Mouse (Mus musculus) leukemia stem cell, adult 10-12 weeks (primary cell): ENCODE measurements around the gene Pla2g4e. TPM values are rescaled to one million over a fixed set of nuclear protein-coding genes. Genes with fewer than 3 reads are reported as not detected.

ENCODE experiments used
- polyA plus RNA-seq: library from polyadenylated mRNA; stranded (reverse); fragments of >175 nt; gene quantifications from 2 replicates; pipeline ENCODE4 v1.2.3, GENCODE M21; 2012; ENCODE audit warnings: low replicate concordance

Gene Pla2g4e
- 0.05 TPM in 1 of 2 replicates, not detected in the other for polyA plus RNA-seq

DNA sequence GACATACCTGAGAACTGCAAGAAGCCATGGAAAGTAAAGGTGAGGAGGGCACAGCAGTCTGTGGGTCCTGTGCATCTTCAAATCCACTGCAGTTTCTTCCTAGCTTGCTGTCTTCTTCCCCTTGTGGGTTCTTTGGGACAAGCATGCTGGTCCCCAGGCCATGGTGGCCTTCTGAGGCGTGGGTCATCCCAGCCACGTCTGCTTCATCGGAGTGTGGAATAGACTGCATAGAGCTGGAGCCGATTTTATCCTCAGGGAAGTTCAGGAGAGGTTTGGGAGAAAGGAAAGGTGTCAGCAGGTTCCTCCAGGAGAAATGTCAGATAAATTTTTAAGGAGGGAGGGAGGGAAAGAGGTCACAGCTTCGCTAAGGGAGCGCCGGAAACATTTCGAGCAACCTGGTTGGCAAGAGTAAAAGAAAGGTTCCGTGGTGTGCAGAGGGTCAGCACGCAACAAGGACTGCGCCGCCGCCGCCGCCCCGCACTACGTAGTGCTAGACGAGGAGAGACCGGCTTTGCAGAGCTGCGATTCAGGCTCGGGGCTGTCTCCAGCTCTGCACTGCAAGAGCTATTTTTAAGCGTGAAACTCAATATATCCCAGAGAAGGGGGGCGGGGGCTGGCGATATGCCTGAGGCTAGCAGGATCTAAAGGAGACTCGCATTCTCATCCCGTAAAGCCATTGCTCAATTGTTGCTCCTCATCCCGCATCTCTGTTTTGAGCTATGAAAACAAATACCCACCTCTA is at the start of gene Pla2g4e:
TSS of gene Pla2g4e (minus strand) at position 657 of the 742 bp plus-strand sequence.

GRCm38 (mm10) chr2:120288995-120289394 is 43.9 kb upstream of the Pla2g4e start, which contains the start of gene Pla2g4d:
Gene Pla2g4d (minus strand): TSS chr2:120289197.

DNA sequence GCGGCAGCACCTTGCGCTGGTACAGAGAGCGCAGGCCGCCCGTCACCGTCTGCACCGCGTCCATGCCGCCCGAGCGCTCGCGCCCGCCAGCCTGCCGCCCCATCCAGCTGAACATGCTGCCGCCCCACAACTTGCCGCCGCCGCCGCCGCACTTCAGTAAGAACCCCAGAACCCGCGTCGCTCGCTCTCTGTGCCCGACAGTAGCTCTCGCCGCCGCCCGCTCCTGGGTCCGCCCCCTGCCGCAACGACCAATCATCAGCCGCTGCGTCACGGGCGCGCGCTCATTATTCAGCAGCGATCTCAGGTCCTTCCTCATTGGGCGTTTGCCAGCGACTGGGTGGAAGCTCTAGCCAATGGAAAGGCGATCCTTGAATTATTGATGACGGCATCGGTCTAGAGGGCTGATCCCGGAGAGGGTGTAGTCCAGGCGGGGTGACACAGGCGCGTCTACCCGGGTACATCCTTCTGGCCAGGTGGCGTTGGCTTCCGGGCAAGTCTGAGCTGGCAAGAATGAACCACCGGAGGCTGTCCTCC is 90.7 kb downstream of the Pla2g4e start, which contains the start of gene Ehd4:
TSS of gene Ehd4 (minus strand) at position 246 of the 534 bp plus-strand sequence.

Other genes starting within 250 kb of the Pla2g4e start
- gene Jmjd7, start 217.9 kb downstream of the Pla2g4e start, polyA plus RNA-seq = 7.1 and 7.6 TPM in 2 replicates
- gene Gm28042, start 217.8 kb downstream of the Pla2g4e start, polyA plus RNA-seq = 1.5 and 1.8 TPM in 2 replicates
- 6.9 and 15.0 TPM in 2 replicates for gene Pla2g4b, start 211.9 kb downstream of the Pla2g4e start, polyA plus RNA-seq
- gene Ehd4, start 90.7 kb downstream of the Pla2g4e start, polyA plus RNA-seq = 19.0 and 44.4 TPM in 2 replicates
- gene Pla2g4d, start 43.9 kb upstream of the Pla2g4e start, polyA plus RNA-seq = not detected in 2 replicates
- 0.13 TPM in 1 of 2 replicates, not detected in the other for gene Pla2g4f, start 68.8 kb upstream of the Pla2g4e start, polyA plus RNA-seq
- 7.8 and 8.6 TPM in 2 replicates for gene Vps39, start 107.8 kb upstream of the Pla2g4e start, polyA plus RNA-seq
- 0.83 and 2.6 TPM in 2 replicates for gene Ganc, start 158.6 kb upstream of the Pla2g4e start, polyA plus RNA-seq
- 0.92 and 1.5 TPM in 2 replicates for gene Tmem87a, start 158.8 kb upstream of the Pla2g4e start, polyA plus RNA-seq
- 0.11 TPM in 1 of 2 replicates, not detected in the other for gene Capn3, start 210.7 kb upstream of the Pla2g4e start, polyA plus RNA-seq